Mouse (Mus musculus): ENCODE measurements at regions not wholly inside any gene's neighbourhood (a gene's known extent, or its start where the extent isn't known, plus 50 kb on each side); places are given as distances from the start of the nearest gene placed in this dataset.

DNA sequence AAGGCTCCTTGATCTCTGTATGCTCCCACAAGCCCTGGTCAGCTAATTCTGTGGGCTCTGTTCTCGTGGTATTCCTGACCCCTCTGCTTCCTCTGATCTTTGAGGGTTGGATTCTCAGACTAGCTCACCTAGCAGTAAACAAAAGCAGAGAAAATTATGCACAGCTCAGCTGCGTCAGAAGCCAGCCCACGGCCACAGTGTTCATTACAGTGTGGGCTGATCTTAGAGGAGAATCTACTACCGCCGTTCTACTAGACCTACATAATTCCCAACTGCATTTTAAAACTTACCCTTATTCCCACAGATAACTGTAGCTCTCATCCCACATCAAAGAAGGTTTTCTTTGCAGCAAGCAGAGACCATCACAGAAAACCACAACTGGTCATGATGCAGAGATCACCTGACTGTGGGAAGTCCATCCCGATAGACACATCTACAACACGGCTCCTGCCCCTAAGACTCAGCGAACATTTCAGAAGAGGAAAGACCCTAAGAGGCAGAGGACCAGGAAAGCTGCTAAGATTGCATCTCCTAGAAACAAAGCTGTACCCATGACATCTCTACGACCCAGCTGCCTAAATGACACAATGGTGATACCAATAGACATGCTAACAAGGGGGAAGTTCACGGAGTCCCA is 49.8 kb upstream of the Ralgps2 start:
- H3K27ac ChIP-seq (ENCODE audit: low read depth, low read length) = no peak overlapping the region
- no peak for ATAC-seq
- no peaks in the 10 kb centered on the region for H3K9me3 ChIP-seq (replicated peaks; ENCODE audit: control insufficient read depth, low read length)

More for the DNA sequence above, 49.8 kb upstream of the Ralgps2 start:
- Histone ChIP-seq H3K4me1 (ENCODE audit: control insufficient read depth, insufficient read depth, low read length) (peaks cover 9% of the 10 kb centered on the region; the same call in 1 of the 2 replicates), H3K27me3 (replicated peaks; ENCODE audit: control insufficient read depth, insufficient read depth, low read length) (no peaks in the 10 kb centered on the region), H3K9ac (ENCODE audit: low read length) (no peak overlapping the region), H3K4me2 (ENCODE audit: low read length) (no peak overlapping the region), H3K4me3 (ENCODE audit: low read depth, low read length) (no peak overlapping the region), H3K36me3 (ENCODE audit: control insufficient read depth, insufficient read depth, low read length) (no peaks in the 10 kb centered on the region)
- no peak for DNase-seq (ENCODE audit: low spot score)
- WGBS = 78% methylated on average over 10 of the region's 10 CpGs

Data from forebrain, embryonic 14.5 days (tissue).